Mouse (Mus musculus) heart, adult 8-10 months (tissue): ENCODE results near the gene Akt3. TPM values are rescaled to one million over a fixed set of nuclear protein-coding genes. Genes with fewer than 3 reads are reported as not detected.

Experiments
- DNase-seq: peaks from one replicate; pipeline ENCODE4 v3.0.0; 2022; ENCODE audit warnings: low spot score
- total RNA-seq, 4 experiments: library from RNA; stranded (reverse); gene quantifications; 2 replicates each; pipeline ENCODE4 v1.2.4; 2022

Gene Akt3
- 10 to 100 TPM; 16.6 to 19.8 (median 18.6) TPM for total RNA-seq

DNA sequence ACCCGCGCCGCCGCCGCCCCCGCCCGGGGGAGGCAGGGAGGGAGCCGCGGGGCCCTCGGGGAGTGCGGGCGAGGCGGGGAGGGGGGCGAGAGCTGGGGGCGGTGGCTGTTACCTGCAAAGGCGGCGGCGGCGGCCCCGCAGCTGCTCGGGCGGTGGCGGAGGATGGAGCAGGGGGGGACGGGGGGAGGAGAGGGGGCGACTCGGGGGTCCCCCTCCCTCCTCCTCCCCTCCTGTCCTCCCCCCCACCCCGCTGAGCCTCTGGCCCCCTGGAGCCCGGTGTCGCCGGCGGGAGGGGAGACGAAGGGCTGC, at the start of gene Akt3:
Akt3 (minus strand) TSS at position 170 of the 309 bp plus-strand sequence.
- DNase-seq, result no peak

DNA sequence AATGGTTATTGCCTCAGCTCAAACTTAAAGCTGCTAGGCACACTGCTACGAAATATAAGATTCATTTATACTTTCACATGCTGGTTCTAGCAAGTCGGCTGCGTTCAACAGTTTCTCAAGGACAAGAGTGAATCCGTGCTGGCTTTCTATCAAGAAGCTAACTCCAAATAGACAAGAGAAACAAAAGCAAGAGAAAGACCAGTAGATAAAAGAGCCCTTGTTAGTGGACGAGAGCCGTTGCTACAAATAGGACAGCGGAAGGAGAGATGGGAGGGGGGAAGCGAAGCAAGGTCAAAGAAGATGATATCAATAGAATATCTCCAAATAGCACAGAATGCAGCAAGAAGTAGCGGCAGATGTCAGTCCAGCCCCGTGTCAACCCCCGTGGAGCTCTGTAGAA, 49.5 kb upstream of the Akt3 start:
- no peak for DNase-seq

DNA sequence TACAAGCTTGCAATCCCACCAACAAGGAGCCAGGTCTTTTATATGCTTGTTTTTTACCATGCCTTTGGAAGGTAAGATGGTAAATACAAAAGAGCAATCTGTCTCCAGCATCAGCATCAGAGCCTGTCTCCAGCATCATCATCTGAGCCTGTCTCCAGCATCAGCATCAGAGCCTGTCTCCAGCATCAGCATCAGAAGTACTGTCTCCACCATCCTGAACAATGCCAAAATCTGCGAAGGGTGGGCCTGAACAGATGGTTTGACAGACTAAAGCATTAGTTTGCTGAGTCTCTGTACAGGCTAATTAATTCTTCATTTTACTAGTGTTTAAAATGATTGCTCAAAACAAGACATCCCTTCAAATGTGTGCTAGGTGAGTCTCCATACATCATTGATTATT, 40.2 kb upstream of the Akt3 start:
- no peak for DNase-seq

DNA sequence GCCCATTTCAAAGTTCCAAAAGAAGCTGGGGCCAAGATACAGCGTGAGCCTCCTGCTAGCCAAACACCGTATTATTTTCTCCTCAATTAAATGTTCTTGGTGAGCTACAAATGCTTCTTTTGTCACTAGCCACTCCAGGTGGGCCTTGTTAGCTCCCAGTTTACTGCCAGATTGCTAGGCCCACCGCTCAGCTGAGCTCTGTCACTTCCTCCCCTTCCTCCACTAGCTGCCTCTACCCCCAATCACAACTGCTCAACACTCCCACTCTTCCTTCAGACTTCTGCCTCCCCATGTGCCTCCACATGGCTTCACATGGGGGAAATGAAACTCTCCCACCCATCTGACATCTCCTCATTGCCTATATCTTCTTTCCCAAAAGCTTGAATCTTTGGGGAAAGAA, 28.8 kb upstream of the Akt3 start:
- no peak for DNase-seq

DNA sequence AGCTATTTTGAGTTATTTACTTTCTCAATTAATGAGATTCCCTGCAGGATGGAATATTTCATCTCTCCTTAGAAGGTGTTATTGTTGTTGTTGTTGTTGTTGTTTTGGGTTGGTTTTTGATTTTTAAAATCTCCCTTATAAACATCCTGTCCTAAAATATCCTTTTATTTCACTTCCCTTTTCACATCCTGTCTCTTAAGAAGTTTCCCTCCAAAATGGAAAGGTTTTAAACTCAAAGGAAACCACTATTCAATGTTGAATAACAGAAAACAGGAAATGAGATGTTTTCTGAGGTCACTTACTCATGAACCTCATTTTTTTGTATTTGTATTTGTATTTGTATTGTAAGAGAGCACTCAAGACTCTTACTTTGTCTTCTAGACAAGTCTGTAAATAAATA, 23.9 kb upstream of the Akt3 start:
- no peak for DNase-seq

DNA sequence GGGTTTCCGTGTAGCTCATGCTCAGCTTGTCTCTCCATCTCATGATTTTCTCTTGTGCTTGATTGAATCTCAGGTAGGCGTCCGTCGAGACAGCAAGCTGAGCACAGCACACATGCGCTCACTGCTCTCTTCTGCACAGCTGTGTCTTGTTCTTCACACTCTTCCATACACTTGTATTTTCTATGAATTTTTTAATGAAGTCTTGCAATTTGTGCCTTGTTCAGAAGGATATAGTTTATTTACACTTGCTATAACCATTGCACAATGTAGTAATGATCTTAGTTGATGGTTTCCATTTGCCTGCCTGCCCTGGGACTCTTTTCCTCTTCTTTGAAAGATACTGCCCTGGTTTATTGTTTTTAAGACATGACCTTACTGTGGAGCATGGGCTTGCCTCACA, 19.4 kb upstream of the Akt3 start:
- no peak for DNase-seq

DNA sequence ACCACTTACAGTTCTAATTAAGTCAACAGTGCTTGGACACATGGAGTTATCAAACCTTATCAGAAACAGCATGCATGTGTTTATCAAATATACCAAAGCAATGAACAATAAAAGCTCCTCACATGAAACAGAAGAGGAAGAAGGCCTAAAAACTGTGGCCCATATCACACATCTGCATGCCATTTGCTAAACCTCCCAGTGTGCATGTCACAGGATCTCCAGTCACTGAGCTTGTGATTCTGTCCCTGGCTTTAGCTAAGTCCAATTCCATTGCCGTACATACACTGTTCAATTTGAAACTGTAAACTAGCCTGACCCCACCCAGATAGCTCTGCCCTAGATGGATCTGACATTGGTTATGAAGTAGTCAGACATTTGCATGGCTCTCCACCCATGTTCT, 9.6 kb upstream of the Akt3 start:
- DNase-seq, result no peak

DNA sequence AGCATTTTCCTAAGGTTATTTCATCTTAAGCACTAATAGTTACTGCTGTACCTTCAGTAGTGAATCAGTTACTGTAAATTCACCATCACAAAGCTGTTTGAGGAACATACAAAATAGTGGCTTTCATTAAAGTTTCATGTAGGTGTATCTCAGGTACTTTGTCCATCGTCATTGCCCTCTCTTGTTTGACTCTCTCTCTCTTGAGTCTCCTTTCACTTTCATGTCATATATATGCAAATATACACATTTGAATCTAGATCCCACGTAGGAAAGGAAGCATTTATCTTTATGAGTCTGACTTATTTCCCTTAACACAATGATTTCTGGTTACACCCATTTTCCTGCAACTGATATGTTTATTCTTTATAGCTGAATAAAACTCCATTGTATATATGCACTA, 4.9 kb upstream of the Akt3 start:
- no peak for DNase-seq

DNA sequence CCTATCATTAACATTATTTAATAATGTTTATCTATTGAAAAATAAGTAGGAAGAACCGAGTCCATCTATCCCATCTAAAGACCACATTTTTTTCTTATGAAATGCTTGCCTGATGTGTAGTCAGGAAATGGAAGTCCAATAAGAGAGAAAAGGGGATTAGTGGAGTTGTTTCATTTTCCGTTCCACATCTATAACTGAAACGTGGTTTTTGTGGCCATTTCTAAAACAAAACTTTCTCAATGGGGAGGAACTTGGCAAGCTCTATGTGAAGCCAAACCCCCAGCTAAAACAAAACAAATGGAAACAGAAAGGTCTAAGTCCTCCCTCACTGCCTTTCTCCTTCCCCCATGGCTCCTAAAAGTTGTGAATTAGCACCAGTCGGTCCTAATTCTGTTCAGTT, 2.8 kb upstream of the Akt3 start:
- no peak for DNase-seq

DNA sequence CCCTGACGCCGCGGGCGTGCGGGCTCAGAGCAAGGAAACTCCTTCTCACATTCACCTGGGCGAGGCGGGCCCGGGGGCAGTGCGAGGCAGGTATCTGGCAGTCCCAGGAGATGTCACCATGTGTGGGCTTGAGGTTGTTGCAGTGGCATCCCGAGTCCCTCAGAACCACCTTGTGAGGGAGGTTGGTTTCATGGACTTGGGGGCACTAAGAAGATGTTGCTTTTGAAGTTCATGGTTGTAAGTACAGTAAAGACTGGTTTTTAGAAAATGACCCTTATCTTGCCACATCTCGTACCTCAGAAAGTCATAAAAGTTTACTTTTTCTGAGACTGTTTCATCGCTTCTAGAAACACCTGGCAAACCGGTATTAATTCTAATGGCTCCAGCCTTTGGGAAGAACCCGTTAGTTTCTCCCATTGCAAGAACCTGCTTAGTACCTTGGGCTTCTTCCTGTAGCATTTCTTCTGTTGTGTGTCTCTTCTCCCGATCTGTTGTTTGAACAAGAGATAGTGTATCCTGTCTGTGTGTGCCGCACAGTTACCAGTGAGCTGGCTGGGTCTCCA, 1.1 kb upstream of the Akt3 start:
- no peak for DNase-seq

DNA sequence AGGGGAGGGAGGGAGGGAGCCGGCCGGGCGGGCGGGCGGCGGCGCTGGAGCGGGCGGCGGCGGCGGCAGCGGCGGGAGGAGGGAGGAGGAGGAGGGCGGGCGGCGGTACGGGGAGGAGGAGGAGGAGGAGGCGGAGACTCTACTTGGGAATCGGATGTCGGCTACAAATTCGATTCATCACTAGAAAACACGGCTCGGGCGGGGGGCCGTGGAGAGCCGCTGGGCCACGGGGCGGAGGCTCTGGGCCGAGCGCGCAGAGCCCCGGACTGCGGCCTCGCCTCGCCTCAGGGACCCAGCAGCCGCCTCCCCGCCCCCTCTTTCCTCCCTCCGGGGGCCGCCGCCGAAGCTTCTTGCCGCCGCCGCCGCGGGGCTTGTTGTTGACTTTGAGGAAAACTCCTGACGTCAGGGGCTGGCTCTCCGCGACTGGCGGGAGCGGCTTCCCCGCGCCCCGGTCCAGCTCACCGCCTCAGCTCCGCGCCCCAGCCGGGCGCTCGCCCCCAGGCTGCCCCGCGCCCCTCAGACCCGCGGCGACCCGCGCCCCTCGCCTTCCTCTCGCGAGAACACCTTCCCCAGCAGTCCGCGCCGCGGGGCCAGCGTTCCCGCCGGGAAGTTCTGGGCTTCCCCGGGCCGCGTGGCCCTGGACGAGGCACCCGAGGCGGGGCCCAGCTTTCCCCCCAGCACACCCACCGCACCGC, 487 bp upstream of the Akt3 start:
- peak; percentile 80 for DNase-seq

DNA sequence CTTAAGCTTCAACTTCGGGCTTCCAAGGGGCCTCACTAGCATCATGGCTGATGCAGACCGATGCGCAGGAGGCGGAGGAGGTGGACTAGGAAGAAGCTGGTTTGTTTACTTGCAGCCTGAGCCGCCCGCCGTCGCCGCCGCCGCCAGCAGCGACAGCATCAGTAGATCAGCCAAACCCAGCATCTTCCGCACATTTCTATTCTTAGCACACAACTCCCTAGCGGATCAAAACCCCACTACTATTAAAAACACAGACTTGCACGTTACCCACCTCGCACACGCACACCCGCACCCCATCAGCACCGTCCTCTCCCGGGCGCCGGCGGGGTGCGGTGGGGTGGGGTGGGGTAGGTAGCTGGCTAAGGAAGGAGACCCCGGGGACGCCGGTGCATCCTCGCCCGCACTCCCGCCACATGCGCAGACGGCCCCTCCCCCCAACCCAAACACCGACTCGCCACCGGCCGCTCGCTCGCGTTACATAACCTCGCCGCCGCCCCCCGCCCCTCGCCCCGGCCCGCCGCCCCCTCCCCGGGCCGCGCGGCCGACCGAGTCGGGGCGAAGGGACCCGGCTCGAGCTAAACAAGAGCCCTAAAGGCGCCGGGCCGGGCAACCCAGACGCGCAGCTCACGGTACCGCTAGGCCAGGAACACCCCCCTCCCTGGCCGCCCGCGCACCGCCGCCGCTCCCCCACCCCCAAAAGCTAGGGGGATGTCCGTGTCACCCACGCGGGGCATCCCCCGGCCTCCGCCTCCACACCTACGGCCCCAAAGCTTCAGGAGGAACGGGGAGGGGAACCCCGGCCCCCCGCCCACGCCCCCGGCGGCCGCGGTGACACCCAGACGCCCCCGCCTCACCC, 597 bp downstream of the Akt3 start:
- peak; percentile 65 for DNase-seq

DNA sequence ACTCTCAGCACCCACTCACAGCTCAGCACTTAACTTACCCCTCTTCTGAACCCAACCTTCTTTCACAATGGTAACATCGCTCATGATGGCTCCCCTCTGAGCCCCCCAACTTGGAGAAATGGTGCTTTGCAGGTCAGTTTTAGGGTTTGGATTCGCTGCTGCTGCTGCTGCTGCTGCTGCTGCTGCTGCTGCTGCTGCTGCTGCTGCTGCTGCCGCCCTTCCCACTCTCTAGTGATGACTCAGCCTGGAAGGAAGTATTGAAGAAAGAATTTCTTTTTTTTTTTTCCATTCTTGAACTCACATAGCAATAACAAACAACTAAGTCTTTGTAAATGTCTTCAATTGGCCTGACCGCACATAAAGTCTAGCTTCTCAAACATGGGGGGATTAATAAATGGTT, 9.4 kb downstream of the Akt3 start:
- DNase-seq, result no peak

DNA sequence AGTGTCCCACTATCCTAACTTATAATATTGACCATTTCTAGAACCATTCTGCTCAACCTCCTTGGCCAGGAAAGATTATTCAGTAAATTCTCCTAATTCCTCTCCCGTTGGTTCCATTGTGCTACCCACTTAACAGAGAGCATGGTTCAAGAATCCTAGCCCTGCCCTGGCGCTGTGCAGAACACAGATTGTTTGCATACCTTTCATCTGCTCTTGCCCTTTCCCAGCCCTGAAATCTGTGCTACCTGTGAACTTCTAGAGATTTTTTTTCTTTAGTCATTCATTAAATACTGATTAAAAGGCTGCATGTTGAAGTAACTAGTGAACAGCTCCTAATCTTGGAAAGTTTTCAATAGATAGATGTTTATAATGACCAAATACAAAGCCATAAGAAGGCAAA, 19.6 kb downstream of the Akt3 start:
- no peak for DNase-seq

DNA sequence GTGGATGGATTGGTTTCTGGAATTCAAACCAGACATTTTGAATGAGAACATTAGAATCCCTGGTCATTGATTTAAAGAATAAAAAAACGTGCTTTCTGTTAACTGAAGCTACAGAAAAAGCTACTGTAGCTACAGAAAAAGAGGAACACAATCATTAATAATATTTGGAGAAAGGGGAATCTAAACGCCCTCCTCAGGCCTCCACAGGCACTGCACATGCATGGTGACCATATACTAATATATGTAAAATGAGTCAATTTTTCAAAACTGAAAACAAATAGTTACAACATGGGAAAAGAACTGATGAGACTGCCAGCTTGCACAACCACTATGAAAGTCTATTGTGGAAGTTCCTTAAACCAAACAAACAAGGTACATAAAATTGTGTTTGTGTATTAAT, 21.3 kb downstream of the Akt3 start:
- DNase-seq, result no peak

DNA sequence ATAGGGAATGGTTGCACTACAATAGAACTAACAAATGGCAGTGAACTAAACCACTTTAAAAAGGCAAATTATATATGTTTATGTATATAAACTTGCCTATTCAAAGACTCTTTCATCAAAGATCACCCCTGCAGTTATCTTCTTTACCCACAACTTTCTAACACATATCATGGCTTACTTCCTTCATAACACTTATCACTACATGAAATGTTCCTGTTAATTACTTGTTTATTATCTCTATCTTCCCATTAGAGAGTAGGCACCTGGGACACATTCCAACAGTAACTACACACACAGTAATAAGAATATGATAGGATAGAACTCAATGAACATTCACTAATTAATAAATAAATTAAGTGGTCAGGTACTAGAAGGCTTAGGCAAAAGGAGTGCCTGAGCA, 21.8 kb downstream of the Akt3 start:
- DNase-seq, result no peak

DNA sequence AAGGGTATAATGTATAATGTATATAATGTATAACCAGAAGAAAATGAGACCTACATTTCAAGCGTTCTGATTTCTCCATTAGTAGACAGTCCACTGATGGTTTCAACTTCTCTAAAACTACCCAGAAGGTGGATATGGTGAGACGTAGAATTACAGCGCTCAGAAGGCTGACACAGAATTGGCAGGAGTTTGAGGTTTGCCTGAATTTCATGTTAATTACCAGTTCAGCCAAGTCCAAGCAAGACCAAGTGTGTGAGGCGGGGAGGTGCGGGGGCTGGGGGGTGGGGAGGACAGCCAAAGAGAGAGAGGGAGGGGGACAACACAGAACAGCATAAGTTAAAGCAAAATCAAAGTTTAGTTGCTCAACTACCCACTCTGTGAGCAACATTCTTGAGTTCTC, 23.5 kb downstream of the Akt3 start:
- no peak for DNase-seq

DNA sequence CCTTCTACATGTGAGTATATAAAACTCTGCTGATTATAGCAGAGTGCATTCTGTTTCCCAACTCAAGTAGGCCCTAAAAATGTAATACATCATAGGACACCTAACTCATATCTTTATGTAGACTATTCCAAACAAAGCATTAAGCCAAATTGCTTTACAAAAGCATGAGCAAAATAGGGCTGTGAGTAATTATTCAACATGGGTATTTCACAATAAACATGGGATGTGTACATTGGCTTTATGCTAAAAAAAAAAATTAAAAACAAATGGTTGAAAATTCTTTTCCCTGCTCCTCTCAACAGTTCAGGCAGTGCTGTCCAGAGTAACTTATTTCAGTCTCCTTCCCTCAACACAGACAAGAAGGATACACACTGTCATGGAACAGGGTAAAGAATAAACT, 26.9 kb downstream of the Akt3 start:
- no peak for DNase-seq

DNA sequence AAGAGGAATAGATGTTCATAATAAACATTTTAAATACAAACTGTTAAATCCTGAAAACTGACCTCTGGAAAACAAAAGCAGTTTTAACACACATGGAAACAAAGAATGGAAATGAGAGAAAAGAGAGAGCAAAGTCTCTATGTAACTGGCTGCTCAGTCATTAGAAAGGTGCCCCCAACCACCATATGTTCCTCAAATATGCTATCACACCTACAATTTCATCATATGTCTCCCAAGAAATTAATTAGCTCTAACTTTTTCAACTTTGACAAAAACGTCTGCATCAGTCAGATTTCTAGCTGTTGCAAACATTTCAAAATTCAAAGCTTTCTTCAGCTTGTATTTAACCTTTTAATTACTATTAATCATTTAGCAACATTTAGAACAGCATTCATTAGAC, 59.0 kb downstream of the Akt3 start:
- DNase-seq, result no peak

DNA sequence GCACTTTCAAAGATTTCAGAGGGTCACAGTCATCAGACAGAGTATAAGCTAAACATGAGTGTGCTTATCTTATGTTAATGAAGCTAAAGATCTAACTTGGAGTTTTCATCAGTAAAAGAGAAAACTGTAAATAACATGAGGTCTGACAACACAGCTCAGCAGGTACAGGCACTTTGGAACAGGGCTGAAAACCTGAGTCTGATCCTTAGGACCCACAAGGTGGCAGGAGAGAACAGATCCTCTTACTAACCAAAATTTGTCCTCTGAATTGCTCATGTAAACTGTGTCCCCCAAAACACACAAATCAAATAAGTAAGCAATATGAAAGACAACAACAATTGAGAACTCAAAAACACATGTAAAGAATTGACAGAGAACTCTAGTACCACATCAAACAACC, 62.8 kb downstream of the Akt3 start:
- no peak for DNase-seq

DNA sequence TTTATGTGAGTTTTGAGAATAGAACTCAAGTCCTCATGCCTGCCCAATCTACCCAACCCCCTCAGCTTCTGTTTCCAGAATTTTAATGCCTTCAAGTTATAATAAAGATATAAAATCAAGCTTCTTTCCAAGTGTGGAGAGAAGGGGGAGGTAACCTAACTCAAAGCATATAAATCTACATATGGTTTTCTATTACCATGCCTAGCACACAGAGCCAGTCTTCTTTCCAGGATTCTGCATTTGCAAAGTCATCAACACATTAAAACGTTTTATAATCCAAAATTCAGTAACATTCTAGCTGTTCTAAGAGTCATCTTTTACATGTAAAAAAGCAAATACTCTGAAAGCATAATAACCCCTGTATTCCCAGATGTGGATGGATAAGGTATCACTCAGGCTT, 63.7 kb downstream of the Akt3 start:
- DNase-seq, result no peak

DNA sequence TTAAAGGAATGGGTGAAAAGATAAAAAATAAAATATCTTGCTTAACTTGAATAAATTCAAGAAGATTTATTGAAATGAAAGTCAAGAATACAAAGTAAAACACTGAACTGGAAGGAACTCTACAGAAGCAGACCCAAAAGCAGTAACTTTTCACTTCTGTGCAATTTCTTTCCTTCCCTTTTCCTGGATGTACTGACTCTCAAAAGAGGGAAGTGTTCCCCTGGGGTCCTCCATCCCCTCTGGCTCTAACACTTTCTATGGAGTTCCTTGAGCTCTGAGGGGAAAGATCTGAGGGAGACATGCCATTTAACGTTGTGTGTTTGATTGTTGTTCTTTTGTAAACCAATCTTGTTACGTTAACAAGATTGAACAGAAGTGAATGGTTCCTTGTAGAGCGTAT, 66.4 kb downstream of the Akt3 start:
- no peak for DNase-seq

DNA sequence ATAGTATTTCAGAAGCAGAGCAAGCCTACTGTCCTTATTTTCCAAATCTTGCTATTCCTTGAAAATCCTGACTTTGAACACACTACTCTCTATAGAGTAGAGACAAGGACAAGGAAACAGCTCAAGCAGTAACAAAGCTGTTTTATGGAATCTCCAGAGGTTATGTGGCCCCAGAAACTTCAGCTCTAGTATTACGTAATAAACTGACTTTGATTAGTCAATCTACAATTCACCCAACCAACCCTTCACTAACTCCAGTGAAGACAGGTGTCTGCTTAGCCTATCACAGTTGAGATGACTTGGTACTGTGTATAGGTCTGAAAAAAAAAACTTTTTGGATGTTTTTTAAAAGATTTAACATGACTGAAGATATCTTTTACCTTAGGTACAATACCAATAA, 67.6 kb downstream of the Akt3 start:
- DNase-seq, result no peak
